Comparison of ENCODE assay signal across 10 mouse cellular contexts in the genomic region with DNA sequence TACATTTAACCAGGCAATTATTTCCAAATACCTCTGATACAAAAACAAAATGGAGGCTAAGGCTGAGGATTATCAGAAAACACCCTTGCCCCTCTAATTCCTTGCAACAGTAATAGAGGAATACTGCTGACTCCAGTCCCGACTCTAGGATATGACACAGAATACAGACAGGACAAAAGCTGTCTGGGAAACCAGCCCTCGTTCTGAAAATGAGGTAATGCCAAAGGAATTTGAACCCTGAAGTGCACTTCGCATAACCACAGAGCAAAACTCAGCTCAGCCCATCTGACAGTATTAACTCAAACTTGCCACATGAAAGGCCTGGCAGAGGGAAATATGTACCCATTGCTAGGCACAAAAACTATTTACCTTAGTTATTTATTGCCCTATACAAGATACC. TPM values are rescaled to one million over a fixed set of nuclear protein-coding genes. Genes with fewer than 3 reads are reported as not detected.
A peak's percentile ranks its signal among the peaks of the same experiment; 100 is the strongest.
DNase-seq lines count a peak whose midpoint lies in the region; ATAC-seq and TF ChIP-seq lines count a peak whose summit lies in the region.
"Had no signal": no experiment of that assay in that cellular context is flagged by ENCODE, and none has a peak within 500 bp of the region (broad histone marks: within the 10 kb centered on the region; RNA-seq: fewer than 3 reads in every experiment).

No protein-coding gene starts in this region.

- H3K4me2 ChIP-seq in liver, embryonic 11.5 days: no peak overlapping the region
- no peak overlapping the region for H3K4me2 ChIP-seq in hindbrain, embryonic 13.5 days
- H3K4me2 ChIP-seq: hindbrain, embryonic 15.5 days; limb, embryonic 13.5 days had no signal

- WGBS in liver, adult 2 months: 10% methylated on average over 3 of the region's 3 CpGs
- WGBS in liver, embryonic 11.5 days: 53% methylated on average over 3 of the region's 3 CpGs
- WGBS in heart, adult 2 months: 8% methylated on average over 3 of the region's 3 CpGs
- WGBS in hindbrain, embryonic 13.5 days: 53% methylated on average over 3 of the region's 3 CpGs

- no peak overlapping the region for H3K4me3 ChIP-seq in liver, adult 2 months (ENCODE audit: insufficient read depth, low read depth, low read length)
- H3K4me3 ChIP-seq in liver, embryonic 11.5 days (ENCODE audit: low read depth, low read length): no peak overlapping the region
- no peak overlapping the region for H3K4me3 ChIP-seq in heart, adult 2 months
- no peak overlapping the region for H3K4me3 ChIP-seq in hindbrain, embryonic 13.5 days
- H3K4me3 ChIP-seq: hindbrain, embryonic 15.5 days; limb, embryonic 13.5 days had no signal

- no peak for TF ChIP-seq POLR2A in liver, adult 2 months (IDR thresholded peaks at IDR 0.05; ENCODE audit: extremely low read depth, insufficient read depth, low read length)
- TF ChIP-seq POLR2A in heart, adult 2 months (IDR thresholded peaks at IDR 0.05; ENCODE audit: insufficient read depth, low read depth, low read length): no peak

- H3K79me2 ChIP-seq in liver, adult 2 months (ENCODE audit: control insufficient read depth, insufficient read depth, low read length): 0 out of 2 replicates have a peak, but pooled peaks cover 4% of the 10 kb centered on the region
- no peaks in the 10 kb centered on the region for H3K79me2 ChIP-seq in heart, adult 2 months (replicated peaks; ENCODE audit: control insufficient read depth, insufficient read depth, low read length)

- H3K36me3 ChIP-seq in liver, adult 2 months (ENCODE audit: control insufficient read depth, insufficient read depth, low read length): peaks cover 50% of the 10 kb centered on the region
- H3K36me3 ChIP-seq in liver, embryonic 11.5 days (ENCODE audit: control insufficient read depth, insufficient read depth, low read length): peaks cover 7% of the 10 kb centered on the region; the same call in 1 of the 2 replicates
- no peaks in the 10 kb centered on the region; the same call in 1 of the 2 replicates for H3K36me3 ChIP-seq in heart, adult 2 months (ENCODE audit: control insufficient read depth, insufficient read depth, low read length)
- peaks cover 12% of the 10 kb centered on the region for H3K36me3 ChIP-seq in hindbrain, embryonic 13.5 days

- no peak overlapping the region for H3K27ac ChIP-seq in liver, adult 2 months (replicated peaks; ENCODE audit: insufficient read depth, low read depth, low read length)
- H3K27ac ChIP-seq in liver, embryonic 11.5 days (ENCODE audit: low read depth, low read length): no peak overlapping the region
- peak overlapping the region; percentile 31; the same call in 1 of the 2 replicates for H3K27ac ChIP-seq in heart, adult 2 months
- H3K27ac ChIP-seq in hindbrain, embryonic 13.5 days: no peak overlapping the region
- H3K27ac ChIP-seq: hindbrain, embryonic 15.5 days; limb, embryonic 13.5 days had no signal

- no peak for TF ChIP-seq EP300 in heart, adult 2 months (IDR thresholded peaks at IDR 0.05; ENCODE audit: insufficient read depth, low read depth, low read length)

- H3K9ac ChIP-seq in liver, adult 2 months (ENCODE audit: low read depth, low read length): no peak overlapping the region
- H3K9ac ChIP-seq in liver, embryonic 11.5 days (ENCODE audit: low read depth, low read length): no peak overlapping the region
- no peak overlapping the region for H3K9ac ChIP-seq in heart, adult 2 months (ENCODE audit: low read depth, low read length)
- H3K9ac ChIP-seq in hindbrain, embryonic 13.5 days: no peak overlapping the region
- H3K9ac ChIP-seq: hindbrain, embryonic 15.5 days; limb, embryonic 13.5 days had no signal

- peak; percentile 86 for DNase-seq in liver, adult 2 months (ENCODE audit: extremely low read depth, low read depth, low spot score)
- no peak for DNase-seq in liver, embryonic 11.5 days (ENCODE audit: low spot score)
- DNase-seq in heart, adult 2 months: peak in 1 of 2 experiments; percentile 11
- peak; percentile 49 for DNase-seq in kidney, postnatal 14 days
- DNase-seq in yolk sac, embryonic 10.5 days (ENCODE audit: low spot score): peak; percentile 19
- DNase-seq in layer of hippocampus, postnatal 10 days (ENCODE audit: low spot score in 2 of 2): no peak
- DNase-seq: right cerebral cortex, postnatal 25 days had no signal

- peaks cover 2% of the 10 kb centered on the region; the same call in 1 of the 2 replicates for H3K4me1 ChIP-seq in liver, adult 2 months (ENCODE audit: control insufficient read depth, insufficient read depth, low read length)
- no peaks in the 10 kb centered on the region for H3K4me1 ChIP-seq in liver, embryonic 11.5 days (replicated peaks; ENCODE audit: control insufficient read depth, insufficient read depth, low read length)
- H3K4me1 ChIP-seq in heart, adult 2 months (ENCODE audit: control insufficient read depth, insufficient read depth, low read length): no peaks in the 10 kb centered on the region; the same call in 1 of the 2 replicates
- no peaks in the 10 kb centered on the region for H3K4me1 ChIP-seq in hindbrain, embryonic 13.5 days (replicated peaks)
- H3K4me1 ChIP-seq: hindbrain, embryonic 15.5 days; limb, embryonic 13.5 days had no signal

- intact Hi-C loops in heart, adult 2 months (cut with DNase I): no loop called here

- no peaks in the 10 kb centered on the region for H3K27me3 ChIP-seq in liver, adult 2 months (ENCODE audit: control insufficient read depth, insufficient read depth, low read length)
- H3K27me3 ChIP-seq in liver, embryonic 11.5 days (replicated peaks; ENCODE audit: control insufficient read depth, insufficient read depth, low read length): no peaks in the 10 kb centered on the region
- no peaks in the 10 kb centered on the region for H3K27me3 ChIP-seq in heart, adult 2 months (ENCODE audit: control insufficient read depth, insufficient read depth, low read length)
- no peaks in the 10 kb centered on the region for H3K27me3 ChIP-seq in hindbrain, embryonic 13.5 days
- H3K27me3 ChIP-seq: hindbrain, embryonic 15.5 days; limb, embryonic 13.5 days had no signal

- no peaks in the 10 kb centered on the region for H3K9me3 ChIP-seq in liver, embryonic 11.5 days (ENCODE audit: control insufficient read depth, low read length)
- no peaks in the 10 kb centered on the region for H3K9me3 ChIP-seq in hindbrain, embryonic 13.5 days
- H3K9me3 ChIP-seq: hindbrain, embryonic 15.5 days; limb, embryonic 13.5 days had no signal

- ATAC-seq in liver, embryonic 11.5 days (replicated peaks; ENCODE audit: low FRiP score): no peak
- ATAC-seq in hindbrain, embryonic 13.5 days (ENCODE audit: low FRiP score): no peak

- TF ChIP-seq CTCF in liver, adult 2 months (IDR thresholded peaks at IDR 0.05; ENCODE audit: low read depth, low read length): no peak
- TF ChIP-seq CTCF in heart, adult 2 months (IDR thresholded peaks at IDR 0.05): no peak

RNA-seq across cellular contexts. Expression of a gene that starts 36.6 kb away (rescaled TPM):
- total RNA-seq in liver, adult 2 months (2014; rRNA removed): not detected in 2 replicates
- not detected in 2 replicates for polyA plus RNA-seq in liver, adult 2 months (2012; rRNA removed)
- polyA plus RNA-seq in liver, embryonic 11.5 days (2014; fragmentation: Nextera tagmentation; extraction: Ambion mirVana): 0.14 and 0.22 TPM in 2 replicates
- not detected for total RNA-seq in heart, adult 2 months (2021)
- polyA plus RNA-seq in heart, adult 2 months (2012; rRNA removed): 0.08 and 0.18 TPM in 2 replicates
- polyA plus RNA-seq in hindbrain, embryonic 13.5 days (2015; fragmentation: Nextera tagmentation; extraction: Ambion mirVana): 0.12 and 0.16 TPM in 2 replicates
- not detected for total RNA-seq in layer of hippocampus, postnatal 10 days (2021)

Comparison
In these comparisons a context has a peak if more than half of its experiments do, and no peak if none do; other contexts are left out.
1. DNase-seq: peak in liver, adult 2 months (single experiment), kidney, postnatal 14 days (single experiment) and yolk sac, embryonic 10.5 days (single experiment); none in liver, embryonic 11.5 days (single experiment) and layer of hippocampus, postnatal 10 days (0 of 2).